Mouse (Mus musculus) midbrain, postnatal 0 days (tissue): ENCODE data around the gene E130308A19Rik. TPM values are rescaled to one million over a fixed set of nuclear protein-coding genes. Genes with fewer than 3 reads are reported as not detected.

Source experiments
- ATAC-seq: fragments of 200-750 bp; cut with Nextera tagmentation; 2 replicates; pipeline ENCODE4 v1.8.0; 2017; ENCODE audit warnings: moderate number of reproducible peaks, mild to moderate bottlenecking, moderate TSS enrichment, moderate library complexity; ENCODE audit not compliant: low FRiP score
- DNase-seq: peaks from one replicate; pipeline ENCODE4 v3.0.0-alpha.2; 2015; ENCODE audit warnings: low spot score
- H3K27ac ChIP-seq: fragments of 300-500 bp; sonication (generic); 2 replicates; pipeline ENCODE4 v1.5.1; 2014; ENCODE audit warnings: low read depth, mild to moderate bottlenecking, low read length, mixed read lengths
- H3K27me3 ChIP-seq: fragments of 300-500 bp; sonication (generic); 2 replicates; pipeline ENCODE4 v1.6.1; 2014; ENCODE audit warnings: low read length, control low read depth, mixed read lengths; ENCODE audit not compliant: insufficient read depth
- H3K36me3 ChIP-seq: fragments of 300-500 bp; sonication (generic); 2 replicates; pipeline ENCODE4 v1.6.1; 2014; ENCODE audit warnings: low read length, control low read depth, mixed read lengths; ENCODE audit not compliant: insufficient read depth
- H3K4me1 ChIP-seq: fragments of 300-500 bp; sonication (generic); 2 replicates; pipeline ENCODE4 v1.6.1; 2014; ENCODE audit warnings: mild to moderate bottlenecking, control low read depth, antibody characterized with exemption, low read length, mixed read lengths; ENCODE audit not compliant: insufficient read depth
- H3K4me2 ChIP-seq: fragments of 300-500 bp; sonication (generic); 2 replicates; pipeline ENCODE4 v1.6.1; 2014; ENCODE audit warnings: low read depth, mild to moderate bottlenecking, low read length, mixed read lengths; ENCODE audit not compliant: poor library complexity, severe bottlenecking
- H3K4me3 ChIP-seq: fragments of 300-500 bp; sonication (generic); 2 replicates; pipeline ENCODE4 v1.5.1; 2014; ENCODE audit warnings: low read depth, mild to moderate bottlenecking, low read length, moderate library complexity
- H3K9ac ChIP-seq: fragments of 300-500 bp; sonication (generic); replicated peaks from 2 replicates; pipeline ENCODE4 v1.6.1; 2014; ENCODE audit warnings: mild to moderate bottlenecking, low read length, moderate library complexity, mixed read lengths; ENCODE audit not compliant: poor library complexity, severe bottlenecking
- H3K9me3 ChIP-seq: fragments of 300-500 bp; sonication (generic); 2 replicates; pipeline ENCODE4 v1.6.1; 2016; ENCODE audit warnings: low read length, control low read depth
- CTCF ChIP-seq: IDR thresholded peaks from 2 replicates; pipeline ENCODE4 v1.5.1; 2016; ENCODE audit warnings: antibody characterized with exemption, mild to moderate bottlenecking
- WGBS: fragments of 180-500 bp; shearing (Covaris S2); extraction: QIAGEN DNeasy Blood & Tissue Kit; methylation state at CpG from one replicate; pipeline ENCODE4 v1.1.7; 2014; 5-methylcytosine and 5-hydroxymethylcytosine counted together
- polyA plus RNA-seq: library from polyadenylated mRNA; unstranded; fragments of >200 nt; fragmentation: Nextera tagmentation; extraction: Ambion mirVana; gene quantifications from 2 replicates; pipeline ENCODE4 v1.2.1, GENCODE M21; 2015
- total RNA-seq: library from RNA; depleted of rRNA; stranded (reverse); fragments of >200 nt; gene quantifications from 2 replicates; pipeline ENCODE4 v1.2.3, GENCODE M21; 2014

Gene E130308A19Rik
- total and polyA plus RNA-seq, 2 experiments from 2014 or later, result 27.9 to 33.5 TPM

DNA sequence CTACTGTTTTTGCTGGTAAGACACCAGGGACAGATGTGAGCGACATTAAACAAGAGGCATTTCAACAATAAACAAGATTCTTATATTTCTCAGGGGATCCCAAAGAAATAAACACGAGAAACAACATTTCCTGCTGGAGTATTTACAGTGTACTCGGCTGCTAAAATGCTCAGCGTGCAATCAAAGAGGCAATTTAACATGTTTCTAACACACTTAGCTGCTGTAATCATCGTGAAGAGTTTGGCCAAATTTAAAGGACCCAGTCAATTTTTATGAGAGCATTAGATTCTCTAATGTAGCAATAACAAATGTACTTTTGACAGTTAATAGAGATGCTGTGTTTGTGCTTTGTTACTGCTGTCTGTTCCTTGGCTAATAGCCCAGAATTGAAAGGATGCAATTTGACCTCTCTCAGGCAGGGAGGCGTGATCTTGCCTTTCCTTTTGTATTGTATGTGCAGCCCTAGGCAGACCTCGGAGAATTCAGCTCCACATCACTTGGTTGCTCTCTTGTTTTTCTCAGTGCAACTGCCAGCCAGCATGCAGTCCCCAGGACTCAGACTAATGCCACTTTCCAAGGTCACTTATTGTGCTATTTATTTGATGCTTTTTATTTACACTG lies 139.5 kb downstream of the E130308A19Rik start:
- ATAC-seq, result 0 out of 2 replicates have a peak, but pooled peaks have one; percentile 55
- Histone ChIP-seq H3K4me2 (no peak overlapping the region), H3K4me1 (no peaks in the 10 kb centered on the region), H3K27ac (peak overlapping the region; percentile 26; the same call in 1 of the 2 replicates), H3K9me3 (no peaks in the 10 kb centered on the region), H3K9ac (no peak overlapping the region), H3K36me3 (peaks cover 5% of the 10 kb centered on the region; the same call in 1 of the 2 replicates), H3K27me3 (no peaks in the 10 kb centered on the region), H3K4me3 (no peak overlapping the region)
- 27% methylated on average over 7 of the region's 7 CpGs for WGBS
- peak; percentile 65 for DNase-seq
- no peak for TF ChIP-seq CTCF

- H3K27me3 ChIP-seq, result no peaks in the 10 kb centered on the region
- no peak overlapping the region for H3K27ac ChIP-seq
- ATAC-seq (no peak), DNase-seq (no peak)
- H3K4me1 ChIP-seq, result no peaks in the 10 kb centered on the region
- H3K4me3 ChIP-seq, result no peak overlapping the region
- no peak overlapping the region for H3K9ac ChIP-seq
- 97% methylated on average over 2 of the region's 2 CpGs for WGBS
- peaks cover 14% of the 10 kb centered on the region for H3K36me3 ChIP-seq
- no peak for TF ChIP-seq CTCF
- H3K4me2 ChIP-seq, result no peak overlapping the region
- no peaks in the 10 kb centered on the region for H3K9me3 ChIP-seq
Observed at GRCm38 (mm10) chr4:59767717-59768116, 141.7 kb downstream of the E130308A19Rik start.

- ATAC-seq (no peak), DNase-seq (no peak)
- Histone ChIP-seq H3K36me3 (peaks cover 14% of the 10 kb centered on the region), H3K9me3 (no peaks in the 10 kb centered on the region), H3K27ac (no peak overlapping the region), H3K9ac (no peak overlapping the region), H3K4me3 (no peak overlapping the region), H3K27me3 (no peaks in the 10 kb centered on the region), H3K4me2 (no peak overlapping the region), H3K4me1 (no peaks in the 10 kb centered on the region)
- 40% methylated on average over 17 of the region's 17 CpGs for WGBS
- TF ChIP-seq CTCF, result no peak
Observed at GRCm38 (mm10) chr4:59772171-59772879, 146.3 kb downstream of the E130308A19Rik start.

DNA sequence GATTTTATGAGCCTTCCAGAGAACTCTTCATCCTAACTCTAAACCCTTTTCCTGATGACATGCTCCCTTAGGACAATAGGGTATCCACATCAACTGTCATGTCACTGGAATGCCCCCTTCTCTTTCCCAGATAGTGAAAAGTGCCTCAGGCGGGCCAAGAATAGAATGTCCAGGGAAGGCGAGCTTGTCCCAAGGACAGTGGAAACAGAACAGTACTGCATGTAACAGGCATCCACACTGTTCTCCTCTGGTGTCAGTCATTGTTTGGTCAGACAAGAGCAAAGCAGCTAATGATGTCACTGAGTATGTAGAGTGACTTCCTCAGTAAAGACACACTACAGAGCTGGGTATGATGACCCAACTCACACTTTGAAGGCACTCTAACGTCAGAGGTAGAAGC lies 151.8 kb downstream of the E130308A19Rik start:
- DNase-seq, result no peak
- Histone ChIP-seq H3K4me2 (no peak overlapping the region), H3K4me3 (no peak overlapping the region), H3K36me3 (no peaks in the 10 kb centered on the region), H3K27ac (no peak overlapping the region), H3K4me1 (peaks cover 4% of the 10 kb centered on the region), H3K27me3 (no peaks in the 10 kb centered on the region), H3K9me3 (no peaks in the 10 kb centered on the region), H3K9ac (no peak overlapping the region)
- TF ChIP-seq CTCF, result no peak
- WGBS, result 76% methylated on average over 3 of the region's 3 CpGs
- no peak for ATAC-seq

GRCm38 (mm10) chr4:59780568-59780967 lies 154.6 kb downstream of the E130308A19Rik start:
- ATAC-seq (no peak), DNase-seq (peak; percentile 75)
- TF ChIP-seq CTCF, result peak; percentile 80
- Histone ChIP-seq H3K4me2 (no peak overlapping the region), H3K4me3 (no peak overlapping the region), H3K36me3 (no peaks in the 10 kb centered on the region), H3K9ac (no peak overlapping the region), H3K27me3 (no peaks in the 10 kb centered on the region), H3K9me3 (no peaks in the 10 kb centered on the region), H3K27ac (no peak overlapping the region), H3K4me1 (peaks cover 5% of the 10 kb centered on the region)
- WGBS, result 12% methylated on average over 1 of the region's 1 CpGs
